Mouse (Mus musculus): ENCODE measurements at regions not wholly inside any gene's neighbourhood (a gene's known extent, or its start where the extent isn't known, plus 50 kb on each side); places are given as distances from the start of the nearest gene placed in this dataset.

DNA sequence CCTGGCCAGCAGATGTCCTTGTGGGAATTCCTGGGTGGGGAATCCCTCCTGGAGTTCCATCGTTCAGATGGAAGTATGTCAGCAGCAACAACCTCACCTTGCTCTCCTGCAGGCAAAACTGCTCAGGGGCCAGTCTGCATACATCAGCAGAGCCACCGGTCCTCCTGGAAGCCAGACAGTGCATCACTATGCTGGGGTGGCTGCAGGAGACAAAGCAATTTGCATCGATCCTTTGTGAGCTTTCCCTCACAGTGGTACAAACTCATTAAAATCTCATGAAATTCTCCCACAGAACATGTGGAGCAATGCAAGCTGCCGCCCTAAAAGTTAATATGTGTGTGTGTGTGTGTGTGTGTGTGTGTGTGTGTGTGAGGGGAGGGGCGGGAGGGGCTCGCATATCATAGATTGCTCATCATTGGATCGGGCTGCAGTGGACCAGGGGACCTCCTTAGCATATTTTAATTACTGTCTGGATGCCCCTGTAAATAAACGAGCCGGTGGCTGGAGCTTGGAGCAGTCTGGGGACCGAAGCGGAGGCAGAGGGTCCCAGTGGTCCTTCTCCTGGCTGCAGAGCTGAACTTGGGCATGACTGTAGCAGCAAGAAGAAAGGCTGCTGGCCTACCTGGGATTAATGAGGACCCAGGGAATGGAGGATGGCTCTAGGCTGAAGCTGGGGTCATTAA, 597.8 kb downstream of the Vrk1 start:
- DNase-seq: no peak

DNA sequence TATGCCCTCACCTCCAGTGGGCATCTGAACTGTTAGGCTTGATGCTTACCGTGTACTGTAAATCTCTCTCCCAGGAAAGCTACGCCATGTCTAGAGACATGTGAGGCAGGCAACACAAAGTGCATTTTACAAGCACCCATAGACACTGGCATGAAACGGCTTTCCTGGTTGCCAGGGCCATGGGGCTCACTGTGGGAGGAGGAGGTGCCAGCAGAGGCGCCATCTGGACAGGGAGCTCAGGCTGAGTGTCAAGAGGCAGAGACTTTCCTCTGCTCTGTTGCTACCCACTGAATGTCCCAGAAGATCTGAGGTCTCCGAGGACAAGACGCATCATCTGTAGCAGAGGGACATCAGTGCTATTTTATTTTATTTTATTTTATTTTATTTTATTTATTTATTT, 608.7 kb downstream of the Vrk1 start:
- no peak for DNase-seq

DNA sequence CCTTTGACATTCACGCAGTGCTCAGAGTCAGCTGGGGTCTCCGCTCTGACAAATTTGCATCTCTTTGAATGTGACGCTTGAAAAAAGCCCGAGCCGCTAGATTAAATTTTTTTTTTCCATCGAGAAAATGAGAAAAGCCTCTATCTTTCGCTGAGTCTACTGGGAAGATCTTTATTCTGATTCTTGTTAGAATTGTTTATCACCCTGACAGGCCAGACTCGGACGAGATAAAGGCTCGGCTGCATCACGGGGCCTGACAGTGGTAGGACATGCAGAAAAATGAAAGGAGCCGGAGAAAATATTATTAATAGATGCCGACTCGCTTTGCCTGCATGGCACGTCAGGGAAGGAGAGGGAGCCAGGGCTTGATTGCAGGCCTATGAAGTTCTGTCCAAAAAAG, 616.8 kb downstream of the Vrk1 start:
- no peak for DNase-seq

DNA sequence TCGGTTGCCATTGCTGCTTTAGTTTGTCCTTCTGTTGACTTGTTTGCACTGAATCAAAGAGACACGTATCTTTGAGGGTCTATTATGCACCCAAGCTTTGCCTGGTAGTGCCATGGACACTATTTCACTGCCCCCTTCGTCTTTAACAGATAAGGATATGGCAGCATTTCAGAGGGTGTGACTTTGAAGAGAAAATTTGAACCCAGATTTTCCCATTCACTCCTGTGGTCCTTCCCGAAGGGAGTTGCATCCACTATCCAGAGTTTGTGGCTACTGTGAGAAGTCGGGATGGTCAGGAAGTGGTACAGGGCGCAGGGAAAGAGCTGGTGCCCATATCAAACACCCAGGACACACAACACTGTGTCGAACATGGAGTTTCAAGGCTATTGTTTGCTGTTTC, 622.5 kb downstream of the Vrk1 start:
- DNase-seq: no peak

DNA sequence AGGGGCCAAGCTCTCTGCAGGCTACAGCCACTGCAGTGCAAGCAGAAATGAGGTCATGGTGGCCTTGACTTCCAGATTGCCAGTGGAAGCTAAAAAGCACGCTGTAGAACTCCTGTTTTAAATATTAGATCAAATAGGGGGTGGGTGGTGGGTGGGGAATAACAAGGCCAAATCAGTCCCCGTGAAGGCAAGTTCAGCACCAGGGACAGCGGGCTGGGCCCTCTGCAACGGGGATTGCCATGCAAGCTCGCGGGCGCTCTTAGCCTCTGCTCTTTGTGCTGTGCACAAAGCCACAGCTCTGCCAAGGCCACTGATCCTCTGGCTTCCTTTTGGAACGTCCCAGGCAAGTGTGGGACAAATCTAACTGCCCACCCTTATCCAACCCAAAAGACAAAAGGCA, 623.1 kb downstream of the Vrk1 start:
- no peak for DNase-seq

DNA sequence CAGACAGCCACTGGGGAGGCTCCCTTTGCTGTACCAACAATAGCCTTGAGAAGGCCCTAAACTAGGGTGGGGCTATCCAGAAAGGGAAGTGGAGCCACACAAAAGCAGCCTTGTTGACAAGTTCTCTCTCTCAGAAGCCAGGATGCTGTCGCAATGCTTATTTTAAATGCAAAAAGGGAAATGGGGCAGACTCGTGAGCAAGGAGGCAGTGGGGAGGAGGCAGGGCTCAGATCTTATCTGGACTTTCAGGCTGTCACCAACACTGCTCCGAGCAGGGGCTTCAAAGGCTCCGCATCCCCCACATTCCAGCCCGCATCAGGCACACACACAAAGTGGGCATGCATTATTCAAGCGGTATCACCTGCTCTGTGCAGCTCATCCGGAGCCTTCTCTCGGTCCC, 648.3 kb downstream of the Vrk1 start:
- DNase-seq: no peak

DNA sequence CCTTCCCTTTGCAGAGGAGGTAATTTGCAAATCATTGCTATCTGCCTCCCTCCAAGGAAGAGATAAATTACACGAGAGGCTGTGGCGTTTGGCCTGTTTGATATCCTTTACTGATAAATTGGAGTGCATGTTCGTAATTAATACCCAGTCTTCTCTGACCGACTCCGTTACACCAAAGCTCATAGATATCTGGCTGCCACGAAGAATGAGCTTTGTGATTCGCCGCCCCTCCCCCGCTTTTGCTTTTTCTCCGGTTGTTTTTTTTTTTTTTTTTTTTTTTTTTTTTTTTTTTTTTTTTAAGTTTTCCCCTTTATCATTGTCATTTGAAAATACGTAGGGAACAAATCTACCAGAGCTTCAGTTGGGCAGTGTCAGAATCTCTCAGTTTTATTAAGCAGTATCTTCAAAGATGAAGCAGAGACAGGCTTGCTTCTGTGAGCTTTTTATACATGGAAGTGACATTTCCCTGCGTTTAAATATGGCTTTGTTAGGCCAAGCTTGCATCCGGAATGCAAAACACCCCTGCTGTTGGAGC, 663.3 kb downstream of the Vrk1 start:
- no peak for DNase-seq

DNA sequence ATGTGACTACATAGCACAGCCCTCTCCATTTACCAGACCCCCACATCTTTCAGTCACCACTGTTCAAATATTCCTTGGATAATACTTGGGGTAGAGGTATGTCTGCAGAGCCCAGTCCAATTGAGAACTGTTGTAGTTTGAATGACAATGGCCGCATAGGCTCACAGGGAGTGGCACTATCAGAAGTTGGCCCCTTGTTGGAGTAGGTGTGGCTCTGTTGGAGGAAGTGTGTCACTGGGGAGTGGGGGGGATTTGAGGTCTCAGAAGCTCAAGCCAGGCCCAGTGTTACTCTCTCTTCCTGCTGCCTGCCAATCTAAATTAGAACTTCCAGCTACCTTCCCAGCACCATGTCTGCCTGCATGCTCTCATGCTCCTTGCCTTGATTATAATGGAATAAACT, 664.7 kb downstream of the Vrk1 start:
- no peak for DNase-seq

DNA sequence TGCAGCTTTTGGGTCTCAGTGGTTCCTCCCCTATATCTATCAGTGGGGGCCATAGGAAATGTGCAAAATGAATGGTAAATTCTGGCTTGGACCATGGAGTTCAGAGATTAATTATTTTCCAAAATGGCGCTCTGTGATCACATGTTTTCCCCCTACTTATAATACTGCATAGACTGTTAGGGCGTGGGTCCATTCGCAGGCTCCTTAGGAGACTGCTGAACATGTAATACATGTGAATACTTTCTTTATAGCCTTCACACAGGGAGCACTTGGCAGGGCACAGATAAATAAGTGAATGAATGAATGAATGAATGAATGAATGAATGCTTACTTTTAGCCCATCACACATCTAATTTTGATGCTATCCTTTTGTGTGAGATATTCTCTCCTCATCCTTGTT, 666.1 kb downstream of the Vrk1 start:
- DNase-seq: no peak

DNA sequence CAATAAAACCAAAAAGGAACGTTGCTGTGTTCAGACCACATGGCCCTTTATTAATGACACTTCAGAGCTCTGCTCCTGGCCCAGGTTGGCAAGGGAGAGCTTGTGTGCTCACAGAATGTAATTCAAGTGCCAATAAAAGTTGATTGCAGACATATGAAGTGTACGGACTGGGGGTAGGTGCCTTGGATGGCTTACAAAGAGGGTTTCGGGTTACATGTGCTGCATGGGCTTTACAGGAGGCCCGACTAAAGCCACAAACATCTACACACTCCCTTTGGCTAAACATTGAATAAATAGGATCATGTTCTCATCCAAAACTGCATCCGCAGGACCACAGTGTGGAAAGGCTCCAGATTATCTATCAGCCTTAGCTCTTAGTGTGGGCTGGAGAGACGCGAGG, 666.5 kb downstream of the Vrk1 start:
- DNase-seq: no peak

DNA sequence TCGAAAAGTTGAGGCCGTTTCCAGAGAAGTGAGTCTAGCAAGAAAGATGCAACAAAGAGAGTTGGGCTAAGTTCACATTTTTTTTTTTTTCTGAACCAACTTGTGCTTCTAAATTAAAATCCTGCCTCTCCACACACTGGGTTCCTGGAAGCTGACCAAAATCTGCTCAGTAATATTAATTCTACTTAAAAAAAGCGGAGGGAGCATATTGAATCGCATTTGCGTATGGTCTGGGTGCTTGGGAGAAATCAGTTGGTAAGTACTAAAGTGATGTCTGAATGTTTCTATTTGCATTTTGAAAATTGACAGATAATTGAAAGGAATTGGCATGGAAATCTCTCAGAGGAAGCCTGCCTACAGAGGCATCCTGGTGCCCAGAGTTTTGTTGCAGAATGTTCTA, 676.0 kb downstream of the Vrk1 start:
- no peak for DNase-seq

DNA sequence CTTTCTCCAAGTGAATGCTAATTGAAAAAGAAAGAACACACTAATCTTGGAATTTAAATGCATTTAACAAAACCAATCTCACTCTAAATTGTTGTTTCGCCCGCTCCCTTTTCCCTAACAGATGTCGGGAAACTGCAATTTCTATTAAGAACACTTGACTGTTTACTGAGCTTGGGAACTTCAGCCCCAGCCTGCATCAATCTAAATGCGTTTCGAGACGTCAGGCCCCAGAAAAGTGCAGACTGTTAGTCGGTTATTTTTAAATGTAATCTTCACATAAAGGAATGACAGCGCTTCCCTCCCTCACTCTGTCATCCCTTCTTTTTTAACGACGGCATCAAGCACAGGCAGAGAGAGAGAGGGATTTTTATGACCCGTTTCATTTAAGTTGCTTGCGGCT, 677.7 kb downstream of the Vrk1 start:
- DNase-seq: no peak

DNA sequence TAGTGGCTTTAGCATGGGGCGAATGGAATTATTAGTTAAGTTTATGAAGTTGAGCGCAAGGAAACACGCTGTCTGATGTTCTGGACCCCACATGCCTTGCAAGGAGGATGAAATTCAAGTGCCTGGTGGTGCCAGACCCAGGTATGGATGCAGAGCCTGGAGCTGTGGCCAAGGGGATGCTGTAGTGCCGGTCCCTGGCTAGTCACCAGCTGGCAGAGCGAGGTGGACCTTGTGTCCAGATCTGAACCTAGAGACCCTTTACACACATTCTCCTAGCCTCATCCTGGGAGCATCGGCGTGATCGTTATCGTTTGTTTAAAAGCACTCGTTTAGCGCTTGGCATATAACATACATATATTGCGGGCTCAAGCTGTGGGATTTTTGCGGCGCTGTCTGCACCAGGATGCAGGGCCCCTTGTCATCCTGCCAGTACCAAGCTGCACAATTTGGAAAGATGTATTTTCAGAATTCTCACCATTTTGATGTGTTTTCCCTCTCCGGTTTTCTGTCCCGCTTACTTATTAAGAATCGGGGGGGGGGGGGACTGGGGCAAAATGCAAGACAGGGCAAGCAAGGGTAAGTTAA, 678.2 kb downstream of the Vrk1 start:
- DNase-seq: no peak

DNA sequence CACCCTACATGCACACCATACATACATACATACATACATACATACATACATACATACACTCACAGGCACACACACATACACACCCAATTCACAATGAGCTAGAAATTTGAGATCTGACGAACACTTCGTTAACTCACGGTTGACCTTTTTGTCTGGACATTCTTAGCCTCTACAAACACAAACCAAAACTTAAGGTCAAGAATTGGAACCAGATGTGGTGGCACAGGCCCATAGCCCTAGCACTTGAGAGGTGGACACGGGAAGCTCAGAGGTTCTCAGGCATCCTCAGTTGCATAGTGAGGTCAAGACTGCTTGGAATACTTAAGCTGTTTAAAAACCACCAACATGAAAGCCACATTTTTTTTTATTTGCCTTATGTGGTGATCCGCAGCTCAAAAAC, 692.9 kb downstream of the Vrk1 start:
- no peak for DNase-seq

DNA sequence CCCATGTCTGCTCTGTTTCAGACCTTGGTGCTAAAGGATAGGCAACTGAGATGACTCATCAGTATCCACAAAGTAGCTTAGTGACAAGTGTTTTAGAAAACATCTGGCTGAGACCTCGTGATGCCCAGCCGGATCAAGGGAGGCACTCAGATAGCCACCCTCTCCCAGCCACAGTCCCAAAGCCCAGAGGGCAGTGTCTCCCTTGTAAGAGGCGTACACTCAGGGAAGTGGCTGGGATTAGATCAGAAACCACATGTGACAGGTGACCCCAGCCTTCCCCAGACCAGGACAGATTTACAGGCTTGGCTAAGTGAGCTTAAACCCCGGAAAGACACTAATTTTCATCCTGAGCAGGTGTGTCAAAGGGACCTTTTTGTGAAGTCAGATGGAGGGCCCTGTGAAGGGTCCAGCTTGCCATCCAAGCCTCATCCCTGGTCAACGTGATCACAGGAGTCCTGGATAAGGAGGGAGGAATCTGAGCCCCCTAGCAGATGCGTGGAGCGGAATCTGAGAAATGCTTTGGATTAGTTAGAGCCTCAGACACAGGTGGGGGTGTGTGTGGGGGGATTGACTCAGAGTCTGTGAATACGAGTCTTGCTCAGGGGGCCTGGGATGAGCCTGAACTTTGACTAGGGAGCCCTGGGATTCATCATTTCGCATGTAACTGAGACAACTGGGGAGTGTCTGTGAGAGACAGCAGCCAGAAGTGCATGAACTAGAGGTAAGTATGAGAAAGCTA, 711.4 kb downstream of the Vrk1 start:
- no peak for DNase-seq

DNA sequence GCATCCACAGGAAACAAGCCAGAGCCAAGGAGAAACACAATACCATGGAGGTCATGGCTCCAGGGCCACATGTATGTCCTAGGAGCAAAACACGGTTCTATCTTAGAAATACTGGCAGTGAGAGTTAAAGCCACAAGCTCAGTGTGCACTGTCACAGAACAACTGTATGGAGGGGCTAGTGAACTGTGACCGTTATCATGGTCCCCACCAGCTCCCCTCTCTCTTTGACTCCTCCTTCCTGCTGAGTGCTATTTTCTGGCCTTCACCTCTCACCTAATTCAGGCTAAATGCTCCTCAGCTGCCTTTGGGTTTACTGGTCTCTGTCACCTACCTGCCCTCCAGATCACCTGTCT, 712.0 kb downstream of the Vrk1 start:
- no peak for DNase-seq

DNA sequence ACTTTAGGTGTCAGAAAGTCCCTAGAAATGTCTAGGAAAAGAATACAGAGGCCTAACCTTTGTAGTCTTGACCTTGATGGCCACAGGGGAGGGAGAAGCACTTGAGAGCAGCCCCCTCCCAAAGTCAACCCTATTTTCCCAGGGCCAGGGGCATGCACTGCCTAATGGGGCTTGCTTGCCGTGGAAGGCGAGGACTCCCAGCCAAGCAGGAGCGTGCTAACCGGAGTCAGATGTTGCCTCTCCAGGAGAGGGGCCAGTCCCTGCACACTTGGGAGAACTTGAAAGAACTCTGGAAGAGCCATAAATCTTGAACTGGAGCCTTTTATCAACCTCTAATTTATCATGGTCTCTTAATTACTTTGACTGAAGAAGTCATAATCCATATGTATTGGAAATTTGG, 712.7 kb downstream of the Vrk1 start:
- DNase-seq: no peak

DNA sequence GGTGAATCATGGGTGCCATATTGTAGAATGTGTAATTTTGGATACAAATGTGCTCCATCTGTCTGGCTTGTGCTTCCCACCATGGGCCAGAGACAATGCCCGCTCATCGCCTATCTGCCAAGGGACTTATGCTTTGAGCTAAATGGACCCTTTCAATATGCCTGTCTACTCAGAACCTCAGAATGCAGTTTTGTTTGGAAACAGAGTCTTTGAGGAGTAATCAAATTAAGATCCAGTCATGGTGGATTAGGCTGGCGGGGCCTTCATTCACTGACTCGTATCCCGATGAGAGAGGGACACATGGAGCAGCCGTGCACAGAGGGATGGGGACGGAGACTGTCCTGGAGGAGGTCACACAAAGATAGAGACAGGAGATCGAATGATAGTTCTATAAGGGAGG, 716.9 kb downstream of the Vrk1 start:
- DNase-seq: no peak

DNA sequence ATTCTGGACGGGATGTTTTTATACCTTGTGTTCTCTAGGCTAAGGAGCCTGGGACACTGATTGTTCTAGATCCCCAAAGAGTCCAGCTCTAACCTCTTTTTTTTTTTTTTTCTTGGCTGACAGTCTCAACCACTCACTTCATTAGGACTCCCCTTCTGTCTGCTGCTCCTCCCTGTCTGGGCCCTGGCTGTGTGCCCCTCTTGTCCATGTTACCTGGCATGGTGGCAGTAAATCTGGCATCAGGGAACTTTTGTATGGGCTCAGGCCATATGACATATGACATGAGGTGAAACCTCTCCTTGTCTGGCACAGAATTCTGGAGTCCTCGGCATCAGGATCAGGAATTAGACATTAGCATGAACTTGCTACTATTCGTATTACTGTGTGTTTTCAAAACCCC, 717.5 kb downstream of the Vrk1 start:
- DNase-seq: no peak

DNA sequence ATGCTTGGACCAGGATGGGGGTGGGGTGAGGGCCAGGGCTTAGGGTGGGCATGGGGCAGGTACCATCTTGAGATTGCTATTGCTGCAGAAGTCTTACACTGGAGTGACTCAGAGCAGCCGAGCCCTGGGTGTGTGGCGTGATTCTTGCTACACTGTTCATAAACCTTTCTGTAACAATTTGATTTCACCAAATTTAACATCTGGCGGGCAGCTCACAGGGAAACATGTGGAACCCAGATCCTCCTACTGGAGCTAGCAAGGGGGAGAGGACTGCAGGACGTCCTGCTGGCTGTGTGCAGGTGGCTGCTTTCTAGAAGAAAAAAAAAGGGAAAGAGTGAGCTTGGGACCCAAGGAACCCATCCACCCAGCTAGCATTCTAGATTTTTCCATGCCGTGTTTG, 719.7 kb downstream of the Vrk1 start:
- no peak for DNase-seq

DNA sequence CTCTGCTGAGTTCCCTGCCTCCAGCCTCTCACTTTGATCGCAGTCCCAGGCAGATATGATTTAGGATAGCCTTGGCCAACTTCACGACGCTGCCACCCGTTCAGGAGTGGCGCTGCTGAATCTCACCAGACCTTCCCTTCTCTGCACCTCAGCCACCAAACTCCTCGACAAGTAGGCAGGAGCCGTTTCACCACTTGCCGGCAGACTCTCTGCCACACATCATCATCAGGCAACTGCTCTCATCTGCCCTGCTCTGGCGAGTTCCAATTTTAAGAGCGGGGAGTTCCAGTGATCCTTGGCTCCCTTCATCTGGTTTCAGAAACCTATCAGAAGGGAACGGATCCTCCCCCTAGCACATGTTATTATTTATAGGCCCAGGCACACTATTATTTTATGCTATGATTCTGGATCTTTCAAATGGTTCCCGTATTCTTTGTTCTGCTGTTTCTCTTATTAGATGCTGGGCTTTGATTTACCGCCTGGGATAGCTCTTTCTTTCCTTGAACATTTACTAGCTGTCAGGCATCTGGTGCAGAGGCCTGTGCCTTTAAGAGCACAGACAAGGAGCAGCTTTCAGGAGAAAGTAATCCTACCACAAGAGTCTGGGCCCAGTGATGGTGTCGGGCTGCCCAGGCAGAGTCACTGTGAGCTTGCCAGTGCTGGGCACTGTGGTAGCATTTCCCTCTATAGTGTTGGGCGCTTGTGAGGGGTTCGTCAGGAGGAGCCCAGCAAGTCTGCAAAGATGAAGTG, 722.3 kb downstream of the Vrk1 start:
- DNase-seq: no peak

DNA sequence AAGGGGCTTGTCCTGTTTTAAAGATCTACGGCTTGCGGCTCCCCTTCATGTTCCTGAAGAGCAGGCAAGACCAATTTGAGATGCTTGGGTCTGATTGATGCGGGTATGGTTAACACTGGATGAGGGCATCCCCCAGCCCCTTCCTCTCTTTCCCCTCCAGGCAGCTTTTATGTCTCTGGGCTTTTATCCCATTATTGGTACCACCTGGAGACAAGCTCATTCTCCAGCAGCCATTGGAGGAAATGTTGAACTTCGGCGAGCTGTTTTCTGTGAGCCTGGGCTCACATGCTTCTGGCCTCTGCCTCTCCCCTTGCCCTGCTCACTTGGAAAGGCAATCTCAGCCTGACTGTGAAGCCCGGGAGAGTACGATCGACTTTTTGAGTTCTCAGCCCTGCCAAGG, 738.7 kb downstream of the Vrk1 start:
- no peak for DNase-seq

DNA sequence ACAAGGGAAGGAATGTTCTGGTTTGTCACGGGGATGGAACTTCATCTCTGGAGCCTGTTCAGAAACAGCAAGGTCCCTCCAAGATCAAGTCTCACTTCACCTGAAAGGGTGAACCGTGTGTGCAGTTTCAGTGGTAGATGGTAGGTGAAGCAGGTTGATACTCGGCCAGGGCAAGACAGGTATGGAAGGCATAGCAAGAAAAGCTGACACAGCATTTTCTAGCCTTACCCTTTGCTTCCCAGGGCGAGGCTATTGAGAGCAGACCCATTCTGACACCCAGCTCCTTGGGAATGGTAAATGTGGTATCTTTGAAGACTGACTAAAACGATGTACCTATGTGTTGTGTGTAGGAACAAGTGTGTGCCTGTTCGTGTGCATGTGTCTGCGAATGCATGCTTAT, 724.9 kb upstream of the 3110018I06Rik start:
- no peak for DNase-seq

DNA sequence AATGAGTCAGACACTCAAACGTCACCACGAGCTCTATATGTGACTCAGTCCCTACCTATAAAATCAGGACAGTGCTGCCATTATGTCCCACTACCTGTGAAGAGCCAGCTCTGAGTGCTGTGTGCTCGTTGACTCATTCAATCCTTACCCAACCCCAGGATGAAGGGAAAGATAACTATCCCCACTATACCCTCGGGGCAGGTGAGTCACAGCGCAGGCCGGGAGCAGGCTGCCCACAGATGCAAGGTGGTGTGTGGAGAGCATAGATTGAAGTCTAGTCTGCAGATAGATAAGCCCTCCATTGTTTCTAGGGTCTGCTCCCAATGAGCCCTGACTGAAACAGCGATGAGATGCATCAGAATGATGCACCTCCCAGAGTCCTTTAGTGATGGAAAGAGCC, 723.9 kb upstream of the 3110018I06Rik start:
- DNase-seq: no peak
